16 mouse cellular contexts compared by ENCODE assay signal in the genomic region with DNA sequence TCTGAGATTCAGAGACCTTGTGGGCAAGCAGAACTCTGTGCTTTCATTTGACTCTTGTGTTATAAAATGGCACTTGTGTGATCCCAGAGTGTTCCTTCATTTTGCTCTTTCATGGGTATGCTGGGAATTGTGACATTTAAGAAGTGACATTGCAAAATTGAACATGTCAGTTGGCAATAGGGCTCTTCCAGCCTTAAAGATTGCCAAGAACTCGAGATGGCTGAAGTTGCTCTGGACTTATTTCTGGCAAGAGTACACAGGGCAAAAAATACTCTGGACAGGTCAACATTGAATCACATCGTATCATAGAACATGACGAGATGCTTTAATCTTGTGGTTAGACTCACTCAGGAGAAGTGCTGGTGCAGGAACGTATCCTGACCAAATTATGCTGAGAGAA. TPM values are rescaled to one million over a fixed set of nuclear protein-coding genes. Genes with fewer than 3 reads are reported as not detected.
"Had no signal": no experiment of that assay in that cellular context is flagged by ENCODE, and none has a peak within 500 bp of the region (broad histone marks: within the 10 kb centered on the region; RNA-seq: fewer than 3 reads in every experiment).

No protein-coding gene starts in this region.

- H3K36me3 ChIP-seq: lung, embryonic 15.5 days; midbrain, embryonic 13.5 days; midbrain, embryonic 15.5 days; neural tube, embryonic 12.5 days had no signal

- H3K9ac ChIP-seq: lung, embryonic 15.5 days; midbrain, embryonic 13.5 days; midbrain, embryonic 15.5 days; neural tube, embryonic 12.5 days had no signal

- H3K4me2 ChIP-seq: lung, embryonic 15.5 days; midbrain, embryonic 11.5 days; midbrain, embryonic 13.5 days; midbrain, embryonic 15.5 days; neural tube, embryonic 12.5 days had no signal

- H3K27ac ChIP-seq: lung, embryonic 15.5 days; midbrain, embryonic 13.5 days; midbrain, embryonic 15.5 days; neural tube, embryonic 12.5 days had no signal

- ATAC-seq: midbrain, embryonic 13.5 days; midbrain, embryonic 15.5 days had no signal

- H3K4me1 ChIP-seq: lung, embryonic 15.5 days; midbrain, embryonic 13.5 days; midbrain, embryonic 15.5 days; neural tube, embryonic 12.5 days had no signal

- DNase-seq: lung, adult 18-20 months; lung, postnatal 10 days; lung, postnatal 4 days; right cerebral cortex, postnatal 14 days; spleen, adult 18-20 months; thymus, adult 18-20 months; thymus, postnatal 14 days; thymus, postnatal 36 days had no signal

- H3K9me3 ChIP-seq: lung, embryonic 15.5 days; midbrain, embryonic 13.5 days; midbrain, embryonic 15.5 days; neural tube, embryonic 12.5 days had no signal

- H3K4me3 ChIP-seq: lung, embryonic 15.5 days; midbrain, embryonic 13.5 days; midbrain, embryonic 15.5 days; neural tube, embryonic 12.5 days had no signal

- H3K27me3 ChIP-seq: lung, embryonic 15.5 days; midbrain, embryonic 13.5 days; midbrain, embryonic 15.5 days; neural tube, embryonic 12.5 days had no signal

RNA-seq across cellular contexts. Expression of gene Map7d3, which starts 48.8 kb away (rescaled TPM):
- total RNA-seq: midbrain, postnatal 0 days; monocyte, adult 5-6 weeks had no signal
- polyA plus RNA-seq: small intestine, adult 2 months had no signal
